Mouse (Mus musculus) adrenal gland, adult 18-20 months (tissue): ENCODE results near the gene Gprc5c. TPM values are rescaled to one million over a fixed set of nuclear protein-coding genes. Genes with fewer than 3 reads are reported as not detected.
A peak's percentile ranks its signal among the peaks of the same experiment; 100 is the strongest.

Experiments
- DNase-seq, 2 experiments: peaks; one replicate each; pipeline ENCODE4 v3.0.0; 2021 to 2022; ENCODE audit warnings: low spot score in 2 of 2
- total RNA-seq, 2 experiments: library from RNA; stranded (reverse); gene quantifications; 1 replicate in 1 of 2; 2 replicates in 1 of 2; pipeline ENCODE4 v1.2.3; 2021

Gprc5c gene
- total RNA-seq, 2 experiments from 2014 or later: 2.5 to 4.6 TPM

DNA sequence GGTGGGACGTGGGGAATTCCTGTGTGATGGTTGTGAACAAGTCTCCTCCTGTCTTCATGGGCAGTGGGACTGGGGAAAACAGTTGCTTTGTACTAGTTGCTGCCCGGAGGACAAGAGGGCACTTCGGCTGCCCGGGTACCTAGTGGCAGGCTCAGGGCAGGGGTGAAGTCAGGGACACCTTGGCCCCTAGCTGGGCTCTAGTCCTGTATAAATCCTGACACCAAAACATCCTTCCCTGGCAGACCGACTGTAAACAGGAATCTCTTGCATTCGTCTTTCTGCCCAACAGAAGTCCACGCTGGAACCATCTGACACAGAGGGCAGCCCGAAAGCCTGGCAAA lies 20.5 kb upstream of the Gprc5c start:
- no peak for DNase-seq

DNA sequence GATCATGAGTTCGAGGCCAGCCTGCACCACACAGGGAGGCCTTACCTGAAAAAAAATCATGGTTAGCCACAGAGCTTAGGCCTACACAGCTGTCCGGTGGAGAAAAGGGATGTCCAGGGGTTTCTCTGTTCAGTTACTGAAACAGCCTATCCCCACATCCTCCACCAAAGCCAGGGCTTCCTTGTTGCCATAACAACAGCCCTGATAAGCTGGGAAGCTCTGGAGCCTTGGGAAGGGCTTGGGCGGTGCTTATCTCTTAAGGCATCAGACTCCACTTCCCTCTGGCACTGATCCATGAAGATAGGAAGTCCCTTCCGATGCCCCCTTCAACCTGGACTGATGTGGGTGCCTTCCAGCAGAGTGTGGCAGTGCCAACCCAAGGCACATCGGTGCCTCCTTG lies 17.8 kb upstream of the Gprc5c start:
- DNase-seq: no peak

DNA sequence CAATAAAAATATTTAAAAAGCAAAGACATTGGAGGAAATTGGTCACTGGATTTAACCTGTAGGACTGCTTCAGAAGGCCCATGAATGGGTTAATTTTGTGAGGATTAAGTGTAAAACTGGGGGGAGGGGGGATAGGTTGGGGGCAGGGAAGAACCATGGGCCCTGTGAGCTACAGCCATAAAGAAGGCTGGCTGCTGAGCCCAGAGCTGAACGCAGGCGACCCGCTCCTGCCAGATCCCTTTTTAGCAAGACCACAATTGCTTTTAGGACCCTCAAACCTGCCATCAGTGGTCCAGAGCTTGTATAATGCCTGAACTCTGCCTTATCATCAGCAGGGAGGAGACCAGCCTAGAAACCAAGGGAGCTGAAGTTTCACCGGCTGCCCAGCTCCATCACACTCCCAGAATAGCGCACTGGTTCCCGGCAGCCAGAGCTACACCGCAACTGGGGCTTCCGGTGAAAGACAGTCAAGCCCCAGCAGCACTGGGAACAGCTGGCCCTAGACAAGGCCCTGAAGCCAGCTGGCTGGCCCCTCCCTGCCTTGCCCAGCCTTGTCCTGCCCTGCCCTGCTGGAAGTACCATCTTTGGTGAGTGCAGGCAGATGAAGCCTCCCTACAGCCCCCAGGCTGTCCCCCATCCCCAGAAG lies 7.0 kb upstream of the Gprc5c start:
- DNase-seq: no peak

DNA sequence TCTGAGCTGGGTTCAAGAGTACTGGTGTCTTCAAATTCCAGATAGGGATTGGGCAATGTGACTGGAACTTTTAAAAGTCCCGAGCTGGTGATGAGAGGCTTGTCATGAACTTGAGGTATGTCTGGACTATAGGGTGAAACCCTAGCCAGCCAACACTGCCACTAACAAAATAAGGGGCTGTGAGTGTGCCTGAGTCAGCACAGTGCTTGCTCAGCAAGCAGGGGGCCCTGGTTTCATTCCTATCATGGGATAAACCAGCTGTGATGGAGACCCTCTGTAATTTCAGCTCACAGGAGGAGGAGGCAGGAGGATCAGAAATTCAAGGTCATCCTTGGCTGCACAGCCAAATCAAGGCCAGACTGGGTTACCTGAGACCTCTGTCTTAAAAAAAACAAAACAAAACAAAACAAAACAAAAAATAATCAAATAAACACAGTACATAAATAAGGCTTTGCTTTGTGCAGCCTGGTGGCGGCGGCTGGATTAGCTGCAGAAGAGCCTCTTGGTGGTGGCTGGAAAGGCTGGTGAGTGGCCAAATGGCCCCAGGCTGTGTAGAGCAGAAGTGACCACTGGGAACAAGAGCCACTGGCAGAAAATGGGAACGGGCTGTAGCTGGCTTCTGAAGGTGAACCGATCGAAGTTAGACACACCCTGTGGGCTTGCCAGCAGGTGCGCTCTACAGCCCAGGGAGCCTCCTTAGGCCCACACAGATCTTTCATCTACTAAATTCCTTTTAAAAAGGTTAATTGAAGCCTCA lies 6.3 kb upstream of the Gprc5c start:
- no peak for DNase-seq

DNA sequence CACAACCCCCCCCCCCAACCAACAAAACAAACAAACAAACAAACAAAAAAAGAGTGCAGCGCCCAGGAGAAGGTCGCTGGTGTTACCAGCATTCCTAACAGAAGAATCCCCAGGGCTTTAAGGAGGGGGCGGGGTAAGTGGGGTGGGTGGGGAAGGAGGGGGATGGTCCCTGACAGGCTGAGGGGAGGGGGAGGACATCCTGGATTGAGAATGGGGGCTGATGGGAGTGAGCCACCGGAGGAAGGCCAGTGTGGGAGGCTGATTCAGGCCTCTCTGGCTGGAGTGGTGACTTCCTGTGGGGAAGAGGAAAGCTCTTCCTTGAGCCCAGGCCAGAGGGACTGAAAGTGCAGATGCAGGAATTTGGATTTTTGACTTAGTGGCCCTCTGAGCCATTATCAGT lies 4.6 kb upstream of the Gprc5c start:
- DNase-seq: no peak

DNA sequence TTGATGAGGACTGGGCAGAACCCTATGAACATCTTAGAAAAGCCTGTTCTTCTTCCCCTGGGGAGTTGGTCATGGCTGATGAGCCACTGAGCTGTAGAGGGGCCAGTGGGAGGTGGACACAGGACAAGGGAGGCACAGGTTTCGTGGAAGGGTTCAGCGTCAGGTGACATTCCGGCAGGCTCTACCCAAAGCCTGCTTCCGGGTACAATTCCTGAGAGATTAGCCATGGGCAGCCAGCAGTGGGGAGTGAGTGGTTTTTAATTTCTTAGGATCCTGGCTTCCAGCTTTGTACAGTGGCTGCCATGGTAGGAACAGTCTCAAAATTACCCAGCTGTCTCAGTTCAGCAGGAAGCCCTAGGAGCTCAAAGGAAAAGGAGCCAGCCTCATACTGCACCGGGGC lies 3.9 kb upstream of the Gprc5c start:
- DNase-seq: no peak

DNA sequence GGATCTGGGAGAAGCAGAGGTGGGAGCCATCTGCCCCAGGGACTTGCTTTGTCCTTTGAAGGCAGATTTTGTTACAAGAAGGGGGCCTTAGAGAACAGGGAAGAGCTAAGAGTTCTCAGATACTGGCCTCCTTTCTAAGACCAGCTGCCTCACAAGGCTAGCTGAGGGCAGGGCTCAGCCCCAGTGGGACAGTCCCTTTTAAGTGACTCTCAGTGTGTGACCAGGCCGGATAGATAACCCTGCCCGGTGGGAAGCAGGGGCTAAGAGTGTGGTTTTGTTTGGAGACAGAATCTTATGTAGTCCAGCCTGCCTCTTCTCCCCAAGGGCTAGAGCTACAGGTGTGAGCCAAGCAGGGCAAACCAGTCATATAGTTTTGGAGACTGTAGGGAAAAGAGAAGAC lies 1.4 kb upstream of the Gprc5c start:
- DNase-seq: no peak

DNA sequence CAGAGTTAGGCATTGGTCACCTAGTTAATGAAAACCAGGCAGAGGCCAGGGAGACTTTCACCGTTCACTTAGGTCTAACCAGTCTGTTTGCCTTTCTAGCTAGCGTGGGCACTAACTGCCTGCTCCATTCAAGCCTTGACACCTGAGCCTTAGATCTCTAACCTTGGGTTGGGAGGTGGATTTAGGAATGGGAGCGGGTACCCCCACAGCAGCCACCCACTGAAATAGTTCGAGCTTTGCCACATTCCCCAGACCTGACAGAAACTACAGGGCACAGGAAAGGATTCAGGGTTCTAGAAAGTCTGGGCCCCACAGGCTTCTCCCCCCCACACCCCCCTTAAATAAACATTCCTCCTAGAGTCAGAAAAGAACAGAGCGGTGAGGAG lies 893 bp upstream of the Gprc5c start:
- no peak for DNase-seq

DNA sequence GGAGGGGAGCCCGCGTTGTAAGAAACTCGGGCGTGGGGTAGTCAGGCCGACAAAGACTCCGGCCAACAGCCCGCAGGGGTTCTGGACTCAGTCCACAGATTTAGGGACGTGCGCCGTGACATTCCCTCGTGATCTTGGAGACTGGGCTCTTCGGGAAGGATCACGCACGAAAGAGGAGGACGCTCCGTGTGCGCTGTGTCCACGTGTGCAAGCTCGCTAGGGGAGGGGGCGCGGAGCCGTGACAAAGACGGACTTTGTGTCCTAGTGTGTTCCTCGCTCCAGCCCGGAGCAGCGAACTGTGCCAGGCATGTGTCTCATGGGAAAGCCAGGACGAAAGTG lies 286 bp downstream of the Gprc5c start:
- peak in 1 of 2 experiments; percentile 6 for DNase-seq

DNA sequence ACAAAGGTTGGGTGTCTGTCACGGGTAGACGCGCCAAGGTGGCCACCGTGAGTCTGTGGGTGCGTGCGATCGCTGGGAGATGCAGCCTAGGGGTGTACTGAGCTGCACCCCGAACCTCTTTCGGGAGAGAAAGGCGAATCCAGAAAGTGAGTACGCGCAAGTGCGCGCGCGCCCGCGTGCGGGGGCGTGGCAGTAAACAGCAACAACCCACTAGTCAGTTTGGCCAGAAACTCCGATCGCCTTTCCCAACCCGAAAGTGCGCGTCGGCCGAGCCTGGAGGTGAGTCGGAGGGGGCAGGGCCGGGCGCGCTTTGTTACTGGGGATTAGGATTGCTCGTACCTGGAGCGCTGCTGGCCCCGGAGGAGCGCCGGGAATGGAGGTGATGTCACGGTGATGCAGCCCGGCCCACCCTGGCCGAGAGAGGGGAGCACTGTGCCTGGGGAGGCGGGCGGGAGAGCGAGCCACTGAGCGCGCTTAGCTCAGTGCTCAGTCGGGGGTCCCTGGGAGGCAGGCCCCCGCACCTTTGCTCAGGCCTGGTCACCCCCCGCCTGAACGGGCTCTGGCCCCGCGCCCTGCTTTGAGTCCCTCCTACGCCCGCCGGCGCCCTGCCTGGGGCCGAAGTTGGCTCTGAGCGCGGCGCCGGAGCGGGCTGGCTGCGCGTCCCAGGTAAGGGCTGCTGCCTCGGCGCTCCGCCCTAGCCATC lies 807 bp downstream of the Gprc5c start:
- peak; percentile 39 to 42 for DNase-seq

DNA sequence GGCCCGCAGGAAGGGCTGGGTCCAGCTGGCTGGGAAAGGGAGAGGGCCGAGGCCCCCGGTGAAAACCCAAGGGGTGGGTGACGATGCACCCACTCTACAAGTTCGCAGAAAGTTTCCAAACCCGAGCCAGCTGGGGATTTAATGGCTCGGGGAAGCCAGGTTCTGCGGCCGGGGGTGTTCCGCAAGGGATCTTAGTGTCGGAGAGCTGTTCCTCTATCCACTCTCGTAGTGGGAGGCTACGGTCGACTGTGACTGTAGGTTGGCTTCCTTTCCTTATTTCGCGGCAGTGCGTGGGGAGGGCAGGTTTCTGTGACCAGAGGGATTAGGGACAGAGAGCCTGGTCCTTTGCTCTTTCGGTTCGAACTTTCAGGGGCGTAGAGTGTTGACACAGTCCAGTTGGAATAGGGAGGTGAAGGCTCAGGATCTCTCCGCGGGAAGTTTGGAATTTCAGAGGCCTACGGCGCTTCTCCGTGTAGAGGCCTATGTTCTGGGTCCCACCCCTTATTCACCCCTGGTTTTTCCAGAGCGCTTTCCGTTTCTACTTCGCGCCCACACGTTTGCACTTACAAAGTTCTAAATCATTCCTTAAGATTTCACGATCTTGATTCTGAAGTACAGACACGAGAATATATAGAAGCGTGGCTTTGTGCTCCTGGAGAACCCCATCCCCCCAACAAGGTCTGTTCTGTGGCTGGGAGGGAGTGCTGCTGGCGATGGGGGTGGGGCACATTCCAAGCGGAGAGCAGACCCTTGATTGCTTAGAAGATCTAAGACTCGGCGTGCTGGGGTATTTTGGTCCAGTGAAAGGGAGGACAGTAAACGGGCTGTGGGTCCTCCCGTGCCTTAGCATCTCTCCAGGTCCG lies 1.6 kb downstream of the Gprc5c start:
- DNase-seq: no peak

DNA sequence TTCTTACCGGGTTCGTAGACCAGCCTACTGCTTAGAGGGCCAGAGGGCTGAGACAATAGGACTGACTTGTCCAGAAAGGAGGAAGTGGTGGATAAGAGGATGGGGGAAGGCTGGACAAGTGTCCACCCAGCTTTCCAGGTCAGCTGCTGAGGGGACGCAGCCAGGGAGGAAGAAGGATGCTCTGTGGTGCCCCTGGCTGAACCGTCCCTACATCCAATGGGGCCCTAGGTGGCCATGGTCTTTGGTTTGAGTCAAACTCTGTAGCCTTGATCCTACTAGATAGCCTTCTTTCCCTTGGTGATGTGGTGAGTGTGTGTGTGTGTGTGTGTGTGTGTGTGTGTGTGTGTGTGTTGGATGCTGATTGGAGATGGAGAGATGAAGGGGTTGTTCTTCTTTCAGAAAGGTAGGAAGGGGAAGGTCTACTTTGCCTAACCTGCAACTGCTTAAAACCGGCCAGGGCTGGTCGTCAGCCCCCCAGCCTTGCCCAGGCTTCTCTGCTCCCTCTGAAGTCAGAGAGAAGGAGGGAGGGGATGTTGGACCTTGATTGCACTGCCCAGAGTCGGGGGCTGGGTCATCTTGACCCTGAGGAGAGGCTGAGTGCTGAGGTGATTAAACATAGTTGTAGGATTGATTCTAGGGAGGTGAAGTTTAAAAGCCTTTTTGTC lies 2.4 kb downstream of the Gprc5c start:
- DNase-seq: no peak

DNA sequence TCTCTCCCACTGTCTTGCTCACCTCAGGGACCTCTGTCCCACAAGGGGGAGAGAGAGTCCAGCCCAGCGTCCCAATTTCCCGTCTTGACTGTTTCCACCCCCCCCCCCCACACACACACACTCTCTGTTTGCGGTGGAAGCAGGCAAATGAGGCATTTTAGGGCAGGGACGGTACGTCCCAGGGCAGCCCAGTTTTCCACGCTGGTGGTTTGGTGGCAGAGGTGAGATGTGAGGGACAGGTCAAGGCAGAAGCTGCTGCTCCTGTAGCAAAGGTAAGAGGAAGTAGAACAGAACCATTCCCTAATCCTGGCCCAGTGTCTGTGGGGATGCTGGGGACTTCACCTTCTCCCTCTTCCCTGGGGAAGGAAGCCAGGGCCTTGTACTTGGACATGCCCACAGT lies 3.6 kb downstream of the Gprc5c start:
- no peak for DNase-seq

DNA sequence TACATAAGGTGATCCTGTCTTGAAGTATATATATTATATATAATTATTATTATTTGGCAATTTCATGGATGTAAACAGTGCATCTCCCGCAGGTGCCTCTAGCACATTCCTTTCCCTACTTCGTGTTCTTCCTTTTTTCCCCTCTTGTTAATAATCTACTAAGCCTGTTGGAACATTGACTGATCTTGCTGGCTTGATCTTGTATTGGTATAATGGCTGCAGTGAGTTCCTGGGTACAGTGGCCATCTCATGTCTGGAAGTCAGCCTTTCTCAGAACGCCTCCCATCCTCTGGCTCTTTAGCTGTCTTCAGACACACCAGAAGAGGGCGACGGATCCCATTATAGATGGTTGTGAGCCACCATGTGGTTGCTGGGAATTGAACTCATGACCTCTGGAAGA lies 5.2 kb downstream of the Gprc5c start:
- no peak for DNase-seq

DNA sequence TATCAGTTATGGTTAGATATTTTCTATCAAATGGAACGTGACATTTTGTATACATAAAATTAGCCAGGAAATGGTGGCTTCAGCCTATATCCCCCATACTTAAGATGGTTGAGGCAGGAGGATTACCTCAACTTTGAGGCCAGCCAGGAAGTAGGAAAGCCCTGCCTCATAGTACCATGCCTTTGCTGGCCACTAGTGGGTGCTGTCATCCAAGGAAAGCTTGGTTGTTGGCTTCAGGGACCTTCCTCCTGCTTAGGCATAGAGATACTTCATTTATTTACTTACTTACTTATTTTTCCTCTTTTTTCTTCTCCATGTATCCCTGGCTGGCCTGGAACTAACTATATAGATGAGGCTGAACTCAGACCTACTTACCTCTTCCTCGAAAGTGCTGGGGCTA lies 7.7 kb downstream of the Gprc5c start:
- no peak for DNase-seq

DNA sequence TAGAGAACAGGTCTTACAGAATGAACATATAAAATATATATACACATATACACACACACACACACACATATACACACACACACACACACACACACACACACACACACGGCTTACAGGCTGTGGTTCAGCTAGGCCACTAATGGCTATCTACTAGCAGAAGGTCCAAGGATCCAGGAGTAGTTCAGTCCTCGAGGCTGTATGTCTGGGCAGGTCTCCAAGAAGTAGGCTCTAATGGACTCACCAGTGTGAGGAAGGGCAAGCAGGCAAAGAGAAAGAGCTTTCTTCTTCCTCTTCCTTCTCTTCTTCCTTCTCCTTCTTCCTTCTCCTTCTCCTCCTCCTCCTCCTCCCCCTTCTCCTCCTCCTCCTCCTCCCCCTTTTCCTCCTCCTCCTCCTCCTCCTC lies 10.1 kb downstream of the Gprc5c start:
- DNase-seq: no peak

DNA sequence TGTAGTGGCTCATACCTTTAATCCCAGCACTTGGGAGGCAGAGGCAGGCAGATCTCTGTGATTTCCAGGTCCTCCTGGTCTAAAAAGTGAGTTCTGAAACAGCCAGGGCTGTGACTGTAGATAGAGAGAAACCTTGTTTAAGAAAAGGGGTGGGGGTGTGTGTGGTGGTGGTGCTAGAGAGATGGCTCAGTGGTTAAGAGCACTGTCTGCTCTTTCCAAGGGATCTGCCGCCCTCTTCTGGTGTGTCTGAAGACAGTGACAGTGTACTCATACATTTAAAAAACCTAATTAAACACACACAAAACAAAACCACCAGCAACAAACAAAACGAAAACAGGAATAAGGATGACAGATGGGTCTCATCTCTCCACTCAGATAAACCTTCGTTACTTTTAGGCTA lies 11.7 kb downstream of the Gprc5c start:
- no peak for DNase-seq

DNA sequence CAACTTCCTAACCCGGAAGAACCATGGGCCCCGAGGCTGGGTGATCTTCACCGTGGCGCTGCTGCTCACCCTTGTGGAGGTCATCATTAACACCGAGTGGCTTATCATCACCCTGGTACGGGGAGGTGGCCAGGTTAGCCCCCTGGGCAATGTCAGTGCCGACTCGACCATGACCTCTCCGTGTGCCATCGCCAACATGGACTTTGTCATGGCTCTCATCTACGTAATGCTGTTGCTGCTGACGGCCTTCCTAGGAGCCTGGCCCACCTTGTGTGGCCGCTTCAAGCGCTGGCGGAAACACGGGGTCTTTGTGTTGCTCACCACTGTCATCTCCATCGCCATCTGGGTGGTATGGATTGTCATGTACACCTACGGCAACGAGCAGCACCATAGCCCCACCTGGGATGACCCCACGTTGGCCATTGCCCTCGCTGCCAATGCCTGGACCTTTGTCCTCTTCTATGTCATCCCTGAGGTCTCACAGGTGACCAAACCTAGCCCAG lies 13.0 kb downstream of the Gprc5c start:
- no peak for DNase-seq

DNA sequence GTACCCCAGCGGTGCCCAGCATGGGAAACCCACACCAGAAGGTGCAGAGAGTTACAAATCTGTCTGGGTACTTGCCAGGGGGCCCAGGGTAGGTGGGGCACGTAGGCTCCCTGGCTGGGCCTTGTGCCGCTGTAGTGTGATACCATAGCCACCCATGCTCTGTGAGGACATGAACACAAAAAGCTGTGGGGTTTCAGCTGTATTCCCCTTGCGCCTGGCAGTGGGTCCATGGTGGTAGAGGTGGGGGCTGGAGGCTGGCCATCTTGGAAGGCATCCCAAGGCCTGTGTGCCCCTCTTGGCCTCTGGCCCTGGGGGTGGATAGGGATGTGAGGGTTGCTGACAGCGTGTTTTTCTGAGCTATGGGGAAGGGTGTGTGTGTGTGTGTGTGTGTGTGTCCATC lies 15.0 kb downstream of the Gprc5c start:
- DNase-seq: no peak

DNA sequence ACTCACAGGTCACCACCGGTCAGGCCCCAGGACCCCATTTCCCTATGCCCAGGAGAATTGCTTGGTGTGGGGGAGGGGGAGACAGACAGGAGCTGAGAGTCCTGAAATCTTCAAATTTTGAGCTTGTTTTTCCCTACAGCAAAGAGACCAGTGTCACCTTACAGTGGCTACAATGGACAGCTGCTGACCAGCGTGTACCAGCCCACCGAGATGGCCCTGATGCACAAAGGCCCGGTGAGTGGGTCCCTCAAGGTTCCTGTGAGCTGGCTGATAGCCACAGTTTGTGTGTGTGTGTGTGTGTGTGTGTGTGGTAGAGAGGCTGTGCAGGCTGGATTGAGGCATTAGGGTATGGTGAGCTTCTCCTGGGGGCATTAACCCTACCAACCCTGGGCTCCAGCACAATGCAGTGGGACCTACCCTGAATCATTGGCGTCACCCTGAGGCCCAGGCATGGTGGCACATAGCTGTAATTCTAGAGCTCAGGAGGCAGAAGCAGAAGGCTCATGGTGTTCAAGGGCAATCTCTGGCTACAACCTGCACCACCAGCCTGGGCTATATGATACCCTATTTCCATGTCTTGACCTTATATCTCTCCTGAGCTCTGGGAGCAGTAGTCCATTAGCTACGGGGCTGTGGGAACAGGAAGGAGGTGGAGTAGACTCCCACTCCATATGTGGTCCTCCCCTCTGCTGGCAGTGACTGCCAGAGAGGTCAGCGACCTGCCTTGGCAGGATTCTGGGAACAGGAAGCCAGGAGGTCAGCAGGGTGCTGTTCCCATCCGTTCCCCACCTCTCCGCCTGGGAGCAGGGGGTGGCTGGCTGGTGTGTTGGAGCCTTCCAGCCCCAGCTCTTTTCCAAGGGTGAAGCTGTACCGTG lies 15.8 kb downstream of the Gprc5c start:
- no peak for DNase-seq
